Mouse (Mus musculus) large intestine, adult 2 months (tissue): ENCODE measurements around the gene Hexim1. TPM values are rescaled to one million over a fixed set of nuclear protein-coding genes. Genes with fewer than 3 reads are reported as not detected.

ENCODE experiments used
- DNase-seq: peaks from one replicate; pipeline ENCODE4 v3.0.0-alpha.2; 2012; ENCODE audit warnings: low read depth, low spot score
- WGBS: fragments of 180-500 bp; shearing (Covaris S2); methylation state at CpG from one replicate; pipeline ENCODE4 v1.1.7; 2018; 5-methylcytosine and 5-hydroxymethylcytosine counted together
- polyA plus RNA-seq: library from polyadenylated mRNA; depleted of rRNA; stranded (reverse); fragments of >200 nt; gene quantifications from 2 replicates; pipeline ENCODE4 v1.2.3, GENCODE M21; 2012; rRNA removed

Hexim1 gene
- 11.5 and 14.1 TPM in 2 replicates for polyA plus RNA-seq

DNA sequence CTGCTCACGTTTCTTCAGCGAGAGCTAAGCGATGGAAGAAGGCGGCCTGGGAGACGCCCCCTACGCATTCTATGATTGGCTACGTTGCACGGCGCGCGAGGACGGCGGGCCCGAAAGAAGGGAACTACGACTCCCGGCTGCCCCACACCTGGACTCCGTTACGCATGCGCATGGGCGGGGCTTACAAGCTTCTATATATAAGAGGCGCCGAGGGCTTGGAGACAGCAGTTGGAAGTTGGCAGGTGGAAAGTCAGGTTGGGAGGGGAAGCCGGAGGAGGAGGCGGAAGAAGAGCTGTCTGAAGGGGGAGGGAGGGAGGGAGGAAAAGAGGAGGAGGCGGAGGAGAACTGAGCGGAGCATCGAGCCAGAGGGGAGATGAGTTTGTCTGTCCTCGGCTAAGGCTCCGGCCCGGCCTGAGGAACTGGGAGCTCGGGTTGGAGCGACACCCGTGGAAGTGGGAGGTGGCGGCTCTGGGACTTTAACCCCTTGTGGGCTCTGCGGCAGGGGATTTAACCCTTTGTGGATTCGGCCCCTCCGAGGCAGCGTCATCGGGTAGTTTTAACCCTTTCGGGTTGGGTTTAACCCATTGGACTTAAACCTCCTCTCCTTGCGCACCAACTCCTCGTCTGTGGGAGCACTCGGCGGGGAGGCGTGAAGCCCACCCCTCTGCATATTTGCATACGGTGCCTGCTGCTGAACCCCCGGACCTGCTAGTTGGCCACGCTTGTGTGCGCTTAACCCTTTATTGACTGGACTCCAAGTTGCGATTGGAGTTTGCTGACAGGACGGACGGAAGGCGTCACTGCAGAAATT lies at the start of gene Hexim1:
Gene Hexim1, plus strand, starts transcription at position 224 of the 811 bp plus-strand sequence.
- peak; percentile 97 for DNase-seq
- WGBS = under 1% methylated on average over 53 of the region's 53 CpGs

GRCm38 (mm10) chr11:103067051-103067361 lies 49.0 kb upstream of the Hexim1 start:
- WGBS = 87% methylated on average over 6 of the region's 6 CpGs
- DNase-seq = no peak

DNA sequence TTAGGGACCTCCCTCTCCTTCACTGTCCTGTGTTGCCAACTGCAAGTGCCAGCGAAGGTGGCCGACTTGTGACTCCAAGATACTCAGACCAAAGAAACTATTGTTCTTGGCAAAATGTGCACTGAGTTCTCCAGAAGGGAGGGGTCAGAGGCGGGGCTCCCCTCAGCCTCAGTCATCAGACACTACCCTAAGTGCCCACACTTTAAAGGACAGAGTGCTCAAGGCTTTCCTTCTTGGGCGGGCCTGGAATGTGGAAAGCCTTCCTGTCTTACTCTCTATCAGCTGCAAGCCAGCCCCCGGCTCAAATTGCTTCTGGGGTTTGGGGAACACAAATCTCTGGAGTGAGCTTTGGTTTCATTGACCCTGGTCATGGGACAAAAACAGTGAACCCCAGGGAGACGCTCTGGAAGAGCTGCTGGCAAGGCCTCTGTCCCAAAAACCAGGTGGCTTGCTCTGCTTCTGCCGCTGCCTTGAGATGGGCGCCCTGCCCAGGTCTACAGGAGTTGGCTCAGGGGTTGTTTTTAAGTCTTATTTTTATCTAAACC lies 48.5 kb upstream of the Hexim1 start:
- 49% methylated on average over 8 of the region's 8 CpGs for whole genome bisulfite sequencing
- no peak for DNase-seq

- 97% methylated on average over 4 of the region's 4 CpGs for WGBS
- no peak for DNase-seq
These were observed 47.8 kb upstream of the Hexim1 start for GRCm38 (mm10) chr11:103068272-103068671.

DNA sequence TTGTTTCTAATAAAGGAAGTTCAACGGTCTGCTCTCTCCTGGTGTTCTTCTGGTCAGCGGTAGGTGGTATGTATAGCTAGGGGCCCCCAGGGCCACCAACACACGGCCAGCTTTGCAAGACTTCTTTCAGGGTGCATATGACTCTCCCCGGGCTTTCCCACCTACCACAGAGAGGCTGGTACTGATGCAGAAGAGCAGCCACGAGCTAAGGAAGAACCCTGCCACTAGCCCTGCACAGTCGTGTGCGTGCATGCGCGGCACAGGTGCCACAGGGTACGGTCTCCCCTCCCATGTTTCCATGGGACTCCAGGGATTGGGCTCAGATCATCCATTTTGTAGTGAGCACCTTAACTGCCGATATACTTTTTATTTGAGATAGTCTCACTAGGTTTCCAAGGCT lies 47.1 kb upstream of the Hexim1 start:
- DNase-seq = no peak
- 90% methylated on average over 11 of the region's 11 CpGs for WGBS

GRCm38 (mm10) chr11:103069731-103070130 lies 46.3 kb upstream of the Hexim1 start:
- WGBS = 97% methylated on average over 2 of the region's 2 CpGs
- no peak for DNase-seq

- 90% methylated on average over 10 of the region's 10 CpGs for WGBS
- DNase-seq = no peak
These were observed 45.6 kb upstream of the Hexim1 start for GRCm38 (mm10) chr11:103070322-103070880.

DNA sequence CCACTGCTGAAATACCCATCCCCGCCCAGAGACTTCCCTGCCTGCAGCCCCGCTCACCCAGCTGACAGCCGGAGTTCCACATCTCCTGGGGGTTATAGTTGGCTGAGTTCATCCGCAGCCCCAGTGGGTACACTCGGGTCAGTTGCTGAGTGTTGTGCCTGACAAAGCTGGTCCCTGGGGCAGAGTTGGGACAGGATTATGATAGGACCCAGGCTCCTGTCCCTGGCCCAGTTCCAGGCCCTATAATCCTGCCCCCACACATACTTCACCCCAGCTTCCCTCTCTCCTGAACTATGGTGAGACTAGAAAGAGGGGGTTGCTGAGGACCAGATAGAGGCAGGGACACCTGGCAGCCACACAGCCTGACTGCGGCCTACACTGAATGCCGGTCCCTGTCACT lies 42.4 kb upstream of the Hexim1 start:
- DNase-seq = no peak
- WGBS = 81% methylated on average over 7 of the region's 7 CpGs

GRCm38 (mm10) chr11:103074121-103074650 lies 41.8 kb upstream of the Hexim1 start:
- DNase-seq = no peak
- 85% methylated on average over 10 of the region's 10 CpGs for WGBS

GRCm38 (mm10) chr11:103074796-103075323 lies 41.2 kb upstream of the Hexim1 start:
- no peak for DNase-seq
- WGBS = 52% methylated on average over 10 of the region's 10 CpGs

DNA sequence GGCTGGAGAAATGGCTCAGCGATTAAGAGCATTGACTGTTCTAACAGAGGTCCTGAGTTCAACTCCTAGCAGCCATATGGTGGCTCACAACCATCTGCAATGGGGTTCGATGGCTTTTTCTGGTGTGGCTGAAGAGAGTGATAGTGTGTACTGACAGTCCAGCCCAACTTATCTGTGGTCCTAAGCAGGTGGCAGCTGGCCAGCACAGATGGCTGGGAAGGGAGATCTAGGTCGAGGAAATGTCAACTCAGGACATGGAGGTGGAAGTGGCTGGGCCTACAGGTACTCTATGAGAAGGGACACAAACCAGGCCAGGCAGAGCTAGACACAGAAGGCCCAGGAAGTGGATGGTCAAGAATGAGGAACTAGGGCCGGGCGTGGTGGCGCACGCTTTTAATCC lies 40.0 kb upstream of the Hexim1 start:
- WGBS = 86% methylated on average over 7 of the region's 7 CpGs
- DNase-seq = no peak

GRCm38 (mm10) chr11:103076581-103076980 lies 39.5 kb upstream of the Hexim1 start:
- WGBS = 87% methylated on average over 8 of the region's 8 CpGs
- DNase-seq = no peak

- 91% methylated on average over 11 of the region's 11 CpGs for WGBS
- no peak for DNase-seq
These were observed 37.9 kb upstream of the Hexim1 start for GRCm38 (mm10) chr11:103078131-103078530.

DNA sequence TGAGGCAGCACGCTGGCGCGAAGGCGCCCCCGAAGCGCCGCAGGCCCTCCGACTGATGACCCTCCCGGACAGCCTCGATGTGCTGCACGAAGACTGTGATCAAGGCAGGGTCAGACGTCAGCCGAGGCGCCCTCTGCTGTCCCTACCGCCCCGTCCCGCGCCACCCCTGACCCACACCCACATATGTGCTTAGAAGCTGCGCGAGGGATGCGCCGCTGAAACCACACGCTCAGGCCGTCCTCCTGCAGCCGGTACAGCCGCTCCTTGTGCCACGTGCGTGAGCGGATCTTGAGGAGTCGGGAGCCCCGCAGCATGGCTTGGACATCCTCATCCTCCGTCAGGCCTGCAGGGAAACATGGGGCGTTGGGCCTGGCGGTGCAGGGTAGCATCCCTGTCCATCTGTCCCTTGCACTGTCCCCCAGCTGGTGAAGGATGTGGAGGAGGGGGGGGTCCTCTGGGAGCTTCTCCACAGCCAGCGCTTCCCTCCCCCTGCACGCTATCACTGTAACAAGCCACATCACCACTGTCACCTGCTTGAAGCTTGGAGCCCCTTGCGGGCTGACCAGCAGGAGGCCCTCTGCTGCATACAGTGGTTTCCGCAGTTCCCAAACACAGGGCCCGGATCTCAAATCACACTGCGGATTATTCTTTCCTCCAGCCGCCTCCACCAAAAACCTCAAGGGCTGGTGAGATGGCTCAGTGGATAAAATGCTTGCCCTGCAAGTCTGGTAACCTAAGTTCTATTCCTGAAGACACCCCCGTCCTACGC lies 35.5 kb upstream of the Hexim1 start:
- DNase-seq = no peak
- 22% methylated on average over 43 of the region's 43 CpGs for WGBS

DNA sequence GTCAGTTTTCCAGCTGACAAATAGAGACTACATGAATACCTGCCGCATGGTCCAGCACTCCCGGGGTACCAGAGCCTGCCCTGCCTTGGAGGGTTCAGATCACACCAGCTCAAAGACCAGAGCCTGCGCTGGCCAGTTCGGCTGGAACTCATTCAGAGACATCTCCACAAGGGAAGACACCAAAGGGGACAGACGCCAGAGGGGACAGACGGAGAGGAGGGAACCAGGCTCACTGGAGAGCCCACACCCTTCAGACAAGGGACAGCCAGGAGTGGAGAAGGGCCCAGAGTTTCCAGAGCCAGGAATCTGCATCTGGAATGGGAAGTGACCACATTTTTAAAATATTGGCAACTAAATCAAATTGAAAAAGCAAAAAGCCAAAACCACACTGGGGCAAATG lies 34.4 kb upstream of the Hexim1 start:
- 79% methylated on average over 6 of the region's 6 CpGs for WGBS
- DNase-seq = no peak

DNA sequence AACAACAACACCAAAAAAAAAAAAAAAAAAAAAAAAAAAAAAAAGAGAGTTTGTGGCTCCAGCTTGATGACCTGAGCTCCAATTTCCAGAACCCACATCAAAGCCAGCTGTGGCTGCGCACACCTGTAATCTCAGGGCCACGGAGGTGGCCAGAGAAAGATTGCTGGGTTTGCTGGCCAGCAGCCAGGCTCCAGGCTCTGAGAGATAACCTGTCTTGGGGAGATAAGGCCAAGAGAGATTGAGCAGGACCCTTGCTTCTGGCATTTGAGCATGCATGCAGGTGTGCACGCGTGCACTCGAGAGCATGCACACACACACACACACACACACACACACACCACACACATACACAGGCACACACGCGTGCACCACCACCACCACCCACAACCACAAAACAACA lies 22.7 kb upstream of the Hexim1 start:
- DNase-seq = no peak
- WGBS = 53% methylated on average over 7 of the region's 7 CpGs

GRCm38 (mm10) chr11:103093862-103094833 lies 21.9 kb upstream of the Hexim1 start:
- DNase-seq = no peak
- 29% methylated on average over 20 of the region's 20 CpGs for WGBS

DNA sequence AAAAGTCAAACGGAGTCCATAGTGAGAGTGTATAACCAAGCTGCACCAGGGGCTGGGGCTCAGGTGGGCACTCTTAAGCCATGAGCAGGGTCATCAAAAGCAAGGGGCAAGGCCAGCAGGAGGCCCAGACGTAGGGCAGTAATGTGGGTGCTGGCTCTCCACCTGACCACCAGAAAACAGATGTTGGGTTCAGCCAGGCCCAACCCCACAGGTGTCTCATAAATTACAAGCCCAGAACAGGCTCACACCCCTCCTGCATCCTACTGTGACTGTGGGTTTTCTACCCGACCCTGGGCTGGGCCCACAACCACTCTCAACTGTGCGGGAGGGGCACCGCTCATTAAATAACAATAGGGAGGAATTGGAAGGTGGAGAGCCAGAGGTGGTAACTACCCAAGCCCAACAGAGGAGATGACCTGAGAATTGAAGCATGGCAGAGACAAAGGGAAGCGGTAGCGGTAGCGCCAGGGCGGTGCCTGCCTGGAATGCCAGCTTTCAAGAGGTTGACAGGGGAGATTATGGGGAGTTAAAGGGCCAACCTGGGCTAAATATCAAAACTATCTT lies 20.8 kb upstream of the Hexim1 start:
- DNase-seq = no peak
- WGBS = 69% methylated on average over 9 of the region's 9 CpGs

GRCm38 (mm10) chr11:103095801-103096200 lies 20.2 kb upstream of the Hexim1 start:
- DNase-seq = no peak
- WGBS = 94% methylated on average over 6 of the region's 6 CpGs
